Mouse (Mus musculus): ENCODE results near the gene Smtnl1.

DNA sequence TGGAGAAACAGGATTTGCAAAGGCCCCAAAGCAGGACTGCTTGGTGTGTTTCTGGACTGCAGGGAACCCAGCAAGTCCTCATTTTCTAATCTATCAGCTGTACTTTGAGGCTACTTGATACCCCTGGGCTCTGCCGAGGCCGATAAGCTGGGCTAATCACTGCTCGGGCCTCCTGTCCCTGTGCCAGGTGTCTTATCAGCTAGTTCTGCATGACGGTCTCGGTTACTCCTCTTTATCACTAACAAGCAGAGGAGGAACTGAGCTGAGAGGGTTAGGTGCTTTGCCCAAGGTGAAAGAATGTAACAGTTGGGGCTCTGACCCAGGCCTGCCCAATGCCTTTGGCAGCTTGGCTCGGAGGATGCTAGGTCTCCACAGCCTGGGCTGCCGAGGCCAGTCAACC, 10.6 kb downstream of the Smtnl1 start:
- peak; percentile 100 for TF ChIP-seq GATA1 (IDR thresholded peaks at IDR 0.05; ENCODE audit: low read depth, low read length)
- no peak for TF ChIP-seq USF2 (IDR thresholded peaks at IDR 0.05; ENCODE audit: borderline replicate concordance in 1 of 2, insufficient read depth in 1 of 2, low read depth in 1 of 2, low read length in 2 of 2)
- TF ChIP-seq CTCF (IDR thresholded peaks at IDR 0.05 in 2 of 3, conservative IDR thresholded peaks at IDR 0.05 in 1 of 3; ENCODE audit: control insufficient read depth in 1 of 3, insufficient read depth in 1 of 3, low read depth in 2 of 3, low read length in 3 of 3, poor library complexity in 1 of 3, severe bottlenecking in 1 of 3), result no peak
- TF ChIP-seq MAX (IDR thresholded peaks at IDR 0.05; ENCODE audit: low read length), result no peak; the same call in 1 of the 2 replicates
- TF ChIP-seq POLR2A (IDR thresholded peaks at IDR 0.05; ENCODE audit: control insufficient read depth in 1 of 2, insufficient read depth in 1 of 2, low read depth in 1 of 2, low read length in 2 of 2, poor library complexity in 1 of 2), result no peak; a peak in 1 of 4 replicates
- TF ChIP-seq USF1 (IDR thresholded peaks at IDR 0.05; ENCODE audit: low read depth, low read length), result no peak
- no peak for TF ChIP-seq TBP (IDR thresholded peaks at IDR 0.05; ENCODE audit: low read depth, low read length)
- no peak for TF ChIP-seq HCFC1 (IDR thresholded peaks at IDR 0.05; ENCODE audit: low read depth, low read length)
- peak; percentile 65; the same call in 1 of the 2 replicates for TF ChIP-seq MXI1 (IDR thresholded peaks at IDR 0.05; ENCODE audit: low read depth, low read length)
- TF ChIP-seq MAFK (IDR thresholded peaks at IDR 0.05; ENCODE audit: borderline replicate concordance, low read depth, low read length), result peak; percentile 91
- TF ChIP-seq ELF1 (IDR thresholded peaks at IDR 0.05; ENCODE audit: low read depth, low read length), result peak; percentile 33; the same call in 1 of the 2 replicates
- peak; percentile 59 for TF ChIP-seq MYC (IDR thresholded peaks at IDR 0.05; ENCODE audit: low read depth, low read length)

Measured in MEL (cell line).